Mouse (Mus musculus): ENCODE results near the gene Hdgfl2. TPM values are rescaled to one million over a fixed set of nuclear protein-coding genes. Genes with fewer than 3 reads are reported as not detected.
A peak's percentile ranks its signal among the peaks of the same experiment; 100 is the strongest.
"Not testable (repeated sequence)": the region's sequence is repeated elsewhere in the genome, so short reads cannot be mapped to it uniquely, and the experiment has no call there.

Gene Hdgfl2
- polyA plus RNA-seq, 1 experiment from 2014 or later, result 113 TPM

- H3K4me2 ChIP-seq (ENCODE audit: low read length), result peak overlapping the region; percentile 77
- no peaks in the 10 kb centered on the region for H3K27me3 ChIP-seq (ENCODE audit: control insufficient read depth, insufficient read depth, low read length)
- peaks cover 40% of the 10 kb centered on the region for H3K36me3 ChIP-seq (ENCODE audit: control insufficient read depth, insufficient read depth, low read length)
- peak overlapping the region; percentile 85 for H3K4me3 ChIP-seq (replicated peaks; ENCODE audit: low read depth, low read length)
- no peaks in the 10 kb centered on the region for H3K9me3 ChIP-seq (ENCODE audit: control insufficient read depth, low read length)
- peaks cover 10% of the 10 kb centered on the region for H3K4me1 ChIP-seq (ENCODE audit: control insufficient read depth, insufficient read depth, low read length)
- peak; percentile 75 for DNase-seq
- peak overlapping the region; percentile 87 for H3K27ac ChIP-seq (replicated peaks; ENCODE audit: low read depth, low read length)
- ATAC-seq (ENCODE audit: low FRiP score, low TSS enrichment), result 0 out of 2 replicates have a peak, but pooled peaks have one; percentile 6
- peak overlapping the region; percentile 79 for H3K9ac ChIP-seq (replicated peaks; ENCODE audit: low read length)
- 9% methylated on average over 22 of the region's 22 CpGs for WGBS
These were observed 5.2 kb upstream of the Hdgfl2 start for GRCm38 (mm10) chr17:56074097-56074826.

DNA sequence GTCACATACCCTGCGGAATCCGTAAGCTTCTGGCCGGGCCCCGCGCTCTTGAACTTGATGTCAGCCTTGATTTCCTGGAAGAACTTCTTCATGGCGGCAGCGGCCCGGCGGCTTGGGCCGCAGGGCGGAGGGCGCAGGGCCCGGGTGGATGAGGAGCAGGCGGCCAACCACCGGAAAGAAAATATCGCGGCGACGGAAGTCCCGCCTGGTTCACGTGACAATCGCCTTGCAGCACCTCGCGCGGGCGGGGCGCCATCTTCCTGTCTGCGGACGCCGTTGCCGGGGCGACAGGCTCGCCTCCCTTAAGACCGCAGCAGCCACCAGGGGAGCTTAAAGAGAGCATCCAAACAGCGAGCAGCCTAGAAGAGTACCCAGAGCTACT is 4.6 kb upstream of the Hdgfl2 start, which contains the start of gene Ubxn6:
Gene Ubxn6 (minus strand): TSS at position 202 of the 382 bp plus-strand sequence.
- Histone ChIP-seq H3K9me3 (ENCODE audit: control insufficient read depth, low read length) (no peaks in the 10 kb centered on the region), H3K4me3 (replicated peaks; ENCODE audit: low read depth, low read length) (peak within 1 kb of the TSS; percentile 85), H3K4me2 (ENCODE audit: low read length) (peak within 1 kb of the TSS; percentile 77), H3K27me3 (ENCODE audit: control insufficient read depth, insufficient read depth, low read length) (no peaks in the 10 kb centered on the region), H3K36me3 (ENCODE audit: control insufficient read depth, insufficient read depth, low read length) (peaks cover 34% of the 10 kb centered on the region), H3K9ac (replicated peaks; ENCODE audit: low read length) (peak within 1 kb of the TSS; percentile 79), H3K27ac (replicated peaks; ENCODE audit: low read depth, low read length) (peak within 1 kb of the TSS; percentile 87), H3K4me1 (ENCODE audit: control insufficient read depth, insufficient read depth, low read length) (peaks cover 10% of the 10 kb centered on the region)
- peak; percentile 61 for ATAC-seq (ENCODE audit: low FRiP score, low TSS enrichment)
- WGBS, result under 1% methylated on average over 35 of the region's 35 CpGs
- peak; percentile 98 for DNase-seq

GRCm38 (mm10) chr17:56077523-56077922 is 1.9 kb upstream of the Hdgfl2 start:
- WGBS, result 86% methylated on average over 5 of the region's 5 CpGs
- peaks cover 14% of the 10 kb centered on the region for H3K36me3 ChIP-seq (ENCODE audit: control insufficient read depth, insufficient read depth, low read length)
- DNase-seq, result no peak
- H3K4me2 ChIP-seq (ENCODE audit: low read length), result no peak overlapping the region
- no peak overlapping the region for H3K27ac ChIP-seq (replicated peaks; ENCODE audit: low read depth, low read length)
- H3K9me3 ChIP-seq (ENCODE audit: control insufficient read depth, low read length), result no peaks in the 10 kb centered on the region
- peaks cover 33% of the 10 kb centered on the region for H3K4me1 ChIP-seq (ENCODE audit: control insufficient read depth, insufficient read depth, low read length)
- ATAC-seq (ENCODE audit: low FRiP score, low TSS enrichment), result no peak
- H3K9ac ChIP-seq (replicated peaks; ENCODE audit: low read length), result no peak overlapping the region
- no peaks in the 10 kb centered on the region for H3K27me3 ChIP-seq (ENCODE audit: control insufficient read depth, insufficient read depth, low read length)
- H3K4me3 ChIP-seq (replicated peaks; ENCODE audit: low read depth, low read length), result no peak overlapping the region

DNA sequence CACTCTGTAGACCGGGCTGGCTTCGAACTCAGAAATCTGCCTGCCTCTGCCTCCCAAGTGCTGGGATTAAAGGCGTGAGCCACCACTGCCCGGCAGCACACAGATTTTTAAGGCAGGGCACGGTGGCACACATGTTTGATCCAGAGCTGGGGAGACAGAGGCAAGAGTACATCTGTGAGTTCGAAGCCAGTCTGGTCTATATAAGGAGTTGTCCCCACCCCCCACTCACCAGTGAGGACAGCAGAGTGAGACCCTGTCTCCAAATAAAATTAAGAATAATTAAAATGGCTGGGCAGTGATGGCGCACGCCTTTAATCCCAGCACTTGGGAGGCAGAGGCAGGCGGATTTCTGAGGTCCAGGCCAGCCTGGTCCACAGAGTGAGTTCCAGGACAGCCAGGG is 1.1 kb upstream of the Hdgfl2 start:
- 65% methylated on average over 9 of the region's 9 CpGs for WGBS
- DNase-seq; H3K27me3 ChIP-seq (ENCODE audit: control insufficient read depth, insufficient read depth, low read length); H3K9ac ChIP-seq (replicated peaks; ENCODE audit: low read length); H3K27ac ChIP-seq (replicated peaks; ENCODE audit: low read depth, low read length); H3K9me3 ChIP-seq (ENCODE audit: control insufficient read depth, low read length); ATAC-seq (ENCODE audit: low FRiP score, low TSS enrichment): not testable (repeated sequence)
- peak overlapping the region; percentile 39 for H3K4me2 ChIP-seq (ENCODE audit: low read length)
- H3K36me3 ChIP-seq (ENCODE audit: control insufficient read depth, insufficient read depth, low read length), result peaks cover 15% of the 10 kb centered on the region
- H3K4me3 ChIP-seq (replicated peaks; ENCODE audit: low read depth, low read length), result peak overlapping the region; percentile 88; the same call in 1 of the 2 replicates
- H3K4me1 ChIP-seq (ENCODE audit: control insufficient read depth, insufficient read depth, low read length), result peaks cover 33% of the 10 kb centered on the region

GRCm38 (mm10) chr17:56079921-56080320 is 487 bp downstream of the Hdgfl2 start:
- H3K4me3 ChIP-seq (replicated peaks; ENCODE audit: low read depth, low read length), result peak overlapping the region; percentile 88
- peak overlapping the region; percentile 76 for H3K9ac ChIP-seq (replicated peaks; ENCODE audit: low read length)
- DNase-seq (peak; percentile 9), ATAC-seq (ENCODE audit: low FRiP score, low TSS enrichment) (no peak)
- 3% methylated on average over 11 of the region's 11 CpGs for WGBS
- peaks cover 26% of the 10 kb centered on the region for H3K4me1 ChIP-seq (ENCODE audit: control insufficient read depth, insufficient read depth, low read length)
- peak overlapping the region; percentile 71 for H3K27ac ChIP-seq (replicated peaks; ENCODE audit: low read depth, low read length)
- peak overlapping the region; percentile 97 for H3K4me2 ChIP-seq (ENCODE audit: low read length)
- H3K36me3 ChIP-seq (ENCODE audit: control insufficient read depth, insufficient read depth, low read length), result peaks cover 18% of the 10 kb centered on the region
- no peaks in the 10 kb centered on the region for H3K27me3 ChIP-seq (ENCODE audit: control insufficient read depth, insufficient read depth, low read length)
- no peaks in the 10 kb centered on the region for H3K9me3 ChIP-seq (ENCODE audit: control insufficient read depth, low read length)

DNA sequence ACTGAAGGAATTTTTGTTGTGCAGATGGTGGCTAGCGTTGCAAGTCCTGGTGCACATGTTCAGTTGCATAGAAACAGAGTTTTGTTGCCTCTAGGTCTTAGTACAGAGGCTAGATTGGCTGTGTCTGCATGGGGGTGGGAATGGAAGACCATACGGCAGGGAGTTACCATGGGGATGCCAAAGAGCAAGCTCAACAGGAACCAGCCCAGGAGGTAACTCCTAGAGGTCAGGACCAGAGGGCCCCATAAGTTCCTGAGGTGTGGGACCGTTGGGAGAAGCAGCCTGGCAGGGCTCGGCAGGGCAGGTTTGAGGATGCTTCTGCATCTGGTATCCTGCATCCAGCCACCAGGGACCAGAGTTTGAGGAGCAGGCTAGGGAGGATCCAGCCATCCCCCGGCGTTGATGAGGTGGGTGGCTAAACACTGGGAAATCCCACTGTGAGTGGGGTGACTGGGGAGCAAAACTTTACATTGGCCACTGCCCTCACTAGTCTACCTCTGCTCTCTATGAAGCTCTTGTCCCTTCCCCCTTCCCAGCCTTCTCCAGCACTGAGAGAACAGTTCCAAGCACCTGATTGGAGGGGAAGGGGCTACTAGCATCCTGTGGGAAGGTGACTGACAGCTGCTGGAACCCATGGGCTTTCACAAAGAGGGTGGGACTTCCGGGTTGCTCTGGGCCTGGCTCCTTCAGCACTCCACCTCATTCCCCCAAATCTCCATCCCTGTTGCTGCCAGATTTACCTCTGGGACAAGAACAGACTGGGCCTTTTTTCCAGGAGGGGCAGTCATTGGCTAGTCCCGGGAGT is 1.5 kb downstream of the Hdgfl2 start:
- Histone ChIP-seq H3K27ac (replicated peaks; ENCODE audit: low read depth, low read length) (peak overlapping the region; percentile 46; the same call in 1 of the 2 replicates), H3K9me3 (ENCODE audit: control insufficient read depth, low read length) (no peaks in the 10 kb centered on the region), H3K9ac (replicated peaks; ENCODE audit: low read length) (peak overlapping the region; percentile 76), H3K4me1 (ENCODE audit: control insufficient read depth, insufficient read depth, low read length) (peaks cover 23% of the 10 kb centered on the region), H3K4me2 (ENCODE audit: low read length) (peak overlapping the region; percentile 97), H3K27me3 (ENCODE audit: control insufficient read depth, insufficient read depth, low read length) (no peaks in the 10 kb centered on the region), H3K4me3 (replicated peaks; ENCODE audit: low read depth, low read length) (peak overlapping the region; percentile 88), H3K36me3 (ENCODE audit: control insufficient read depth, insufficient read depth, low read length) (peaks cover 19% of the 10 kb centered on the region)
- WGBS, result 5% methylated on average over 8 of the region's 8 CpGs
- DNase-seq (peak; percentile 89), ATAC-seq (ENCODE audit: low FRiP score, low TSS enrichment) (peak; percentile 38)

DNA sequence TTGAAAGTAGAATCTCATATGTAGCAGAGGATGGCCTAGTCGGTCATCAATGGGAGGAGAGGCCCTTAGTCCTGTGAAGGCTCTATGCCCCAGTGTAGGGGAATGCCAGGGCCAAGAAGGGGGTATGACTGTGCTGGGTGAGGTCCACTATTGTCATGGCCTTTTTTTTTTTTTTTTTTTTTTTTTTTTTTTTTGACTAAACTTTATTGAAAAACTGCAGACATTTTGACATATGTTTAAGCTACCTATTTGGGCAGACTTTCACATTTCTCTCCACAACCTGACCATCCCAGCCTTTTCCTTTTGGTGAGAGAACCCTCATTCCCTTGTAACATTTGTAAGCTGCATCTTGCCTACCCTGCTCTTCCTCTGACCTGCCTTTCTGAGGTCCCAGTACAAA is 12.9 kb downstream of the Hdgfl2 start:
- no peak overlapping the region for H3K9ac ChIP-seq (replicated peaks; ENCODE audit: low read length)
- no peak overlapping the region for H3K4me3 ChIP-seq (replicated peaks; ENCODE audit: low read depth, low read length)
- no peak overlapping the region for H3K27ac ChIP-seq (replicated peaks; ENCODE audit: low read depth, low read length)
- ATAC-seq (ENCODE audit: low FRiP score, low TSS enrichment) (no peak), DNase-seq (no peak)
- H3K9me3 ChIP-seq (ENCODE audit: control insufficient read depth, low read length), result no peaks in the 10 kb centered on the region
- no peaks in the 10 kb centered on the region for H3K27me3 ChIP-seq (ENCODE audit: control insufficient read depth, insufficient read depth, low read length)
- H3K4me2 ChIP-seq (ENCODE audit: low read length), result no peak overlapping the region
- no peaks in the 10 kb centered on the region for H3K4me1 ChIP-seq (ENCODE audit: control insufficient read depth, insufficient read depth, low read length)
- WGBS, result 93% methylated on average over 1 of the region's 1 CpGs
- H3K36me3 ChIP-seq (ENCODE audit: control insufficient read depth, insufficient read depth, low read length), result peaks cover 63% of the 10 kb centered on the region

DNA sequence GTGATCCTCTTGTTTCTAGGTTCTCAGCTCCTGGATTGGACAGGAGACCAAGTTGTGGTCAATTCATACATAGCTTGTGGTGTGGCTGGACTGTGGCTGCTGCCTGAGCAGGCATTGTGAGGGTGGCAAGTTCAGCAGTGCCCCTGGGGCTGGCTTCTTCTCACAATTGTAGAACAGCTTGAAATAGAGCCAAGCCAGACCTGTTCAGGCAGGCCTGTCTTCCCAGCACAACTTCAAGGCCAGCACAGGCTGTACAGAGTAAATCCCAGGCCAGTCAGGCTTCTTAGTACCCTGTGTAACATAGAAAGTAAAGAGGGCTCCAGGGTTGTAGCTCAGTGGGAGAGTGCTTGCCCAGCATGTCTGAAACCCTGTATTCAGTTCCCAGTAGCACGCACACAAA is 13.4 kb downstream of the Hdgfl2 start:
- ATAC-seq (ENCODE audit: low FRiP score, low TSS enrichment), result no peak
- 86% methylated on average over 1 of the region's 1 CpGs for WGBS
- peaks cover 67% of the 10 kb centered on the region for H3K36me3 ChIP-seq (ENCODE audit: control insufficient read depth, insufficient read depth, low read length)

More for the DNA sequence above, 13.4 kb downstream of the Hdgfl2 start:
- DNase-seq, result no peak
- Histone ChIP-seq H3K4me2 (ENCODE audit: low read length) (no peak overlapping the region), H3K9ac (replicated peaks; ENCODE audit: low read length) (no peak overlapping the region), H3K27ac (replicated peaks; ENCODE audit: low read depth, low read length) (no peak overlapping the region), H3K4me1 (ENCODE audit: control insufficient read depth, insufficient read depth, low read length) (no peaks in the 10 kb centered on the region), H3K4me3 (replicated peaks; ENCODE audit: low read depth, low read length) (no peak overlapping the region), H3K27me3 (ENCODE audit: control insufficient read depth, insufficient read depth, low read length) (no peaks in the 10 kb centered on the region), H3K9me3 (ENCODE audit: control insufficient read depth, low read length) (no peaks in the 10 kb centered on the region)
